Mouse (Mus musculus): Measurements from ENCODE around the gene Ddi2.

Ddi2 gene

DNA sequence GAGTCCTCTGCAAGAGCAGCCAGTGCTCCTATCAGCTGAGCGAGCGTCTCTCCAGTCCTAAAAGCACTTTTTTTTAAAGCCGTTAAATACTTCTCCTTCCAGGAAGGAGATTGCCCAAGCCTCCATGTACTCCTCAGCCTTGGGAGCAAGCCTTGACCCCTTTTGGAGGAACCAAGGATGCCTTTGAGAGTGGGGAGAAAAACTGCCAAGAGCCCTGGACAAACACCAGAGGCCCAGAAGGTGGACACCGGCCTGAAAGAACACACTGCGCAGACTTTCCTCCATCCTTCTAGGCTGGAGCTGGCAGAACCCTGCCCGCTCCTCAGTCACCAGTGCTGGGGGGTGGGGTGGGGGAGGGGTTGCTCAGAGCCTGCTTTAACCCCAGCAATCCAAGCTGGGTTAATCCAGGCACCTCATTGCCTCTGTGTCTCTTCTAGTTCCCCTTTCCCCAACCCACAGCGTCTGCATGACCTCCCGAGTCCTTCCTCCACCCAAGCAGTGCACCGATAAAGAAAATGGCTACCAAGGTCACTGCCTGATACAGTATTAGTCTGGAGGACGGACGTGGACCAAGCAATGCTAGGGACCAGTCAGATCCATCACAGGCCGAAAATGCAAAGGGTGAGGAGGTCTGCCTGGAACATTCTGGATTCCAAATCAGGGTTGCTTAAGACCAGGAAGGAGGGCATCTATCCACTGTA lies 67.2 kb downstream of the Ddi2 start:
- no peak for DNase-seq (ENCODE audit: low read depth, low spot score)

GRCm38 (mm10) chr4:141654509-141654908 lies 68.7 kb downstream of the Ddi2 start:
- no peak for DNase-seq (ENCODE audit: low read depth, low spot score)

- no peak for DNase-seq (ENCODE audit: low read depth, low spot score)
These were observed 69.4 kb downstream of the Ddi2 start for GRCm38 (mm10) chr4:141653813-141654212.

GRCm38 (mm10) chr4:141653044-141653443 lies 70.2 kb downstream of the Ddi2 start:
- DNase-seq (ENCODE audit: low read depth, low spot score): no peak

DNA sequence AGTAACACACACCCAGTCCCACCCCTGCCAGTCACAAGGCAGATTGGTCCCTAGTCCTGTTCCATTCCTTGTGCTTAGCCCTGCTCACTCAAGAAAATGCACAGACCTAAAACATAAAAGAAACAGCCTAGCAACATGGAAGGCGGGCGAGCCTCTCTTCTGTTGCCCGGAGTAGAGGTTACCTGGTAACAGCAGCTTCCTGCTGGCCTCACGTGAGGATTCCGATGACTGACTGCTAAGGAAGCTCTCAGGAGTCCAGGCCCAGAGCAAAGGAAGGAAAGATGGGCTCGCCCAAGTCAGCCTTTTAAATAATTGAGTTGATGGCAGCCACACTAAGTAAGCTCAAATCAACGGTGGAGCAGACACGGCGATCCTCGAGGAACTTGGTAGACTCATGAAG lies 71.3 kb downstream of the Ddi2 start:
- DNase-seq (ENCODE audit: low read depth, low spot score): no peak

- DNase-seq (ENCODE audit: low read depth, low spot score): no peak
These were observed 71.9 kb downstream of the Ddi2 start for GRCm38 (mm10) chr4:141651286-141651685.

DNA sequence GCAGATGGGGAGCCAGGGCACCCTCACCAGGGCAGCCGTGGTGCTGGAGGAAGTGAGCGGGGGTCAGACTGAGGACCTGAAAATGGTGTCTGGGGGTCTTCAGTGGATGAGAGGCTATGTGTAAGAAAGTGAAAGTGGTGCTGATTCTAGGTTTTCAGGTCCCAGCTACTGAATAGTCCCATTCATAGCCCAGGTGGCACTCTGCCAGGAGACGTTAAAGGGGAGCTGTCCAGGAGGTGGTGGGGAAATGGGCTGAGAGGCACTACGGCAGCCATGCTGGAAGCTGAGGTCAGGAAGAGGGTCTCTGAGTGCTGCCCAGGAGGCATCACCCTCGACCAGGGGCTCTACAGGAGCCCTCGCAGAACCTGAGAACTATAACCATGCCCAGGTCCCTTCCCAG lies 74.0 kb downstream of the Ddi2 start:
- no peak for DNase-seq (ENCODE audit: low read depth, low spot score)

DNA sequence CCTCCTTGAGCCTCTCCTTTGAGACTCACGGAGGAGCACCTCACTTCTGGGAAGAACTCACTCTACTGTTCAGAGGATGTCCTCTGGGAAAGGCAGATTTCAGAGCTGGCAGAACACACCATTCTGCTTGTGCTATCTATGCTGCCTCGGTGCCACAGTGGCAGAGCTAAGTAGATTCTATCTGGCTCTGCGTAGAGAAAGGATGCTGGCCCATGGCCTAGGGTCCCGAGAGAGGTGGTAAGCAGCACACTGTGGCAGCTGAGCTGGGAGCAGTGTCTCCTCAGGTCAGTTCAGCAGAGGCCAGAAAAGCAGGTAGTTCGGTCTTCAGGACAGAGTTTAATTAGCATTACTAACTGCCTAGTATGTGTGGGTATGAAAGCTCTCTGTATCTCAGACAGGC lies 75.0 kb downstream of the Ddi2 start:
- no peak for DNase-seq (ENCODE audit: low read depth, low spot score)

- no peak for DNase-seq (ENCODE audit: low read depth, low spot score)
These were observed 76.0 kb downstream of the Ddi2 start for GRCm38 (mm10) chr4:141647187-141647586.

GRCm38 (mm10) chr4:141645988-141646387 lies 77.2 kb downstream of the Ddi2 start:
- no peak for DNase-seq (ENCODE audit: low read depth, low spot score)

- DNase-seq (ENCODE audit: low read depth, low spot score): no peak
These were observed 79.9 kb downstream of the Ddi2 start for GRCm38 (mm10) chr4:141643118-141643855.

- no peak for DNase-seq (ENCODE audit: low read depth, low spot score)
These were observed 81.0 kb downstream of the Ddi2 start for GRCm38 (mm10) chr4:141641961-141642811.

DNA sequence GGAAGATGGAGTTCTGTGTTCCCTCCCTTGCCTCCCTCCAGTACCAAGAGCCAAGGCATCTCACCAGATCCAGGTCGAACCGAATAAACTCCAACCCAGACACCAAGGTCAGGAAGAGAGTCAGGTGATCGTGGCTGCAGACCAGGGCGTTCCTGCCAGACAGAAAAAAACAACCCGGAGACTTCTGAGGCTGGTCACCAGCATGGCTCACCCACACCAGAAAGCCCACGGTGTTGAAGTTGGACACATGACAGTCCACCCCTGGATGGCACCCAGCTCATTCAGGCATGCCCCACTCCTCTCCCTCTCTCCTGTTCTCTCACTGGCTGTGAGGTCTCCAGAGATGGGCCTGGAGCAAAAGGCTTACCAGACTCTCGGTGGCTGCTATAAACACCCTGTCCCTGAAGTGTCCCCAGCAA lies 81.9 kb downstream of the Ddi2 start:
- no peak for DNase-seq (ENCODE audit: low read depth, low spot score)

- DNase-seq (ENCODE audit: low read depth, low spot score): no peak
These were observed 83.7 kb downstream of the Ddi2 start for GRCm38 (mm10) chr4:141639474-141639873.

DNA sequence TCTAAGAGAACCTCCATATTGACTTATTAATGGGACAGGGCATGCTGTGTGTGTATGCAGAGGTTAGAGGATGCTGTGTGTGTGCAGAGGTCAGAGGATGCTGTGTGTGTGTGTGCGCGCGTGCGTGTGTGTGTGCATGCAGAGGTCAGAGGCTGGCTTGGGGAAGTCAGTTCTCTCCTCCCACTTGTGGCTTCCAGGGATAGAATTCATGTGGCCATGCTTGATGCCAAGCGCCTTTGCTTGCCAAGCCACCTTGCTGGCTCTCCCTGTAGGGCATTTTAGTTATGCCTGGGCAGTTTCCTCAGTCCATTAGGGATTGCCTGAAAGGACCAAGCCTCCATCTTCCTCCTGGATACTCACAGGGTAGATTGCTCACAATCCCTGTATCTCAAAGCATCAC lies 86.5 kb downstream of the Ddi2 start:
- no peak for DNase-seq (ENCODE audit: low read depth, low spot score)

- DNase-seq (ENCODE audit: low read depth, low spot score): no peak
These were observed 87.2 kb downstream of the Ddi2 start for GRCm38 (mm10) chr4:141635991-141636390.

DNA sequence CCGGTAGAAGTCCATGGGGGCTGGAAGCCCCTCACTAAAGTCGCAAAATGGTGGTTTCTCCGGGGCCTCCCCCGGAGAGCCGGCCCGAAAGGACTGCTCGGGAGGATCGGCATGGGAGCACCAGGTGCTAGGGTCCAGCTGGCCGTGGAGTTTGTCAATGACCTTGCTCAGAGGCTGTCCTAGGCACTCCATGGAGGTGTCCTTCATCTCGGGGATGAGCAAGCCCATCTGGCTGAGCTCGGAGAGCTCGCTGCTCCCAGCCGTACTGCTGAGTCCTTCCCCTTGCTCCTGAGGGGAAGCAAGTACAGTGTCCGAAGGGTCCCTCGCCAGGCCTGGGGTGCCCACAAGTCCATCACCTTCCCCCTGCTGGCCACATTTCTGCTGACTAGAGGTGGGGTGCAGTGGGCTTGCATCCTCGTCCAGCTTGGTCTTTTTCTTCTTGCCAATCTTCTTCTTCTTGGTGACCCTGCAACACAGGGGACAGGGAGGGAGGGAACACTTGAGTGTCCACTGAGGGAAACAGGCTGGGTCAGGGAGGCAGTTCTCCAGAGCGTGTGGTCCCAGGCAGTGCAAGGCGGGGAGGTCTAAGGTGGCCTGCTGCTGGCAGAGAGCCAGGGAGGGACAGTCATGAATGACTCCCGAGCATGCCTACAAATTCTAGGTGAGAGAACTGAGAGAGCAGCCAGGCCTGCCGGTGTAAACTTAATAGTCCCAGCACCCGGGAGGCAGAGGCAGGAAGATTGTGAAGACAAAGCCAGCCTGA lies 90.9 kb downstream of the Ddi2 start:
- DNase-seq (ENCODE audit: low read depth, low spot score): no peak

DNA sequence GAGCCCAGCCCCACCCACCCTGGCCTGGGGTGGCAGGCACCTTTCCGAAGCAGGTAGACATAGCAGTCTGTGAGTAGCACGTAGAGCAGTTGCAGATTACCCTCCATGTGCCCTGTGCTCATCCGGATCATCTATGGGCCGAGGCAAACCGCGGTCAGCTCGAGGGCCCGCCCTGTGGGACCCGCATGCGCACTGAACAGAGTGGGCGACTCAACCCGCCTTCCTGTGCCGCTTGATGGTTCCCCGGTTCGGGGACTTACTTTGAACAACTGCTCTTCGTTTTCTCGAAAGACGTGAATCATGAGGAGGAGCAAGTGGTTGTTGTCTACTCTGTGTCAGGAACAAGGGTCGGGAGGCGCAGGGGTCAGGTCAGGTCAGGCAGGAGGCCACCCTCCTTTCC lies 92.0 kb downstream of the Ddi2 start:
- DNase-seq (ENCODE audit: low read depth, low spot score): no peak

DNA sequence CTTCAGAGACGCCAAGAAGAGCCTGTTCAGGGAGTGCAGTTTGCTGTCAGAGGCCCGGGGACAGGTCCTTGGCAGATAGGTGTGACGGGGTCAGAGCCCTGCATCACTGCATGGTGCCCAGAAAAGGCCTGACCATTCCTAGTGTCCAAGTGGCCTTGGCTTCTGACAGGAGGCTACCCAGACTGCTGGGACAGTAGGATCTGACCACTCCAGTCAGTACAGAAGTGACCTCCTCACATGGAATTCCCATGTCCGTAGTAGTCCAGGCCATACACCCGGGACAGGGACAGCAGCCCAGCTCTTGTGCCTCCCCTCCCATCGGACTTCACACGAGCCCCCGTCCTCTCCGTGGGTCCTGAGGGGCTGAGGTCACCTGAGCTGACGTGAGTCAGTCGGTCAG lies 93.2 kb downstream of the Ddi2 start:
- no peak for DNase-seq (ENCODE audit: low read depth, low spot score)

DNA sequence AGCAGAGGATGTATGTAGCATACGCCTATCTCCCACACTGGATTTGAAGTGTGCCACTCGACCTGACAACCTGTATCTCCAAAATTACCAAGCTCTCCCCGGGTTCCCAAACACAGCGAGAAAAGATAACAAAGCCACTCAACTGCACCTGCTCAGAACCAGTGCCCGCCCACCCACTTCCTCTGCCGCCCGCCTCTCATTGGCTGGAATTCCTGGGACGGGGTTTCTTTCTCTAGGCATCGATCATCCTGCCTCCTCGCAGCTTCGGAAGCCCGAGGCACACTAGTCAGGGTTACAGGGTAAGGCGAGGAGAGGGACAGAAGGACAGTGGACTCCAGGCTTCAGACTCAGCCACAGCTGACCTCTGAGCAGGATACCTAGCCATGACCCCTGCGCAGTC lies 94.6 kb downstream of the Ddi2 start:
- DNase-seq (ENCODE audit: low read depth, low spot score): no peak

Data from WW6 (cell line).